Mouse (Mus musculus) R1 (cell line): ENCODE data around the gene Rpl13.

Experiments
- DNase-seq: peaks from one replicate; pipeline ENCODE4 v3.0.0-alpha.2; 2018; ENCODE audit warnings: low read depth, low spot score

The Rpl13 gene

GRCm38 (mm10) chr8:123108010-123108409 lies 5.9 kb downstream of the Rpl13 start:
- no peak for DNase-seq

DNA sequence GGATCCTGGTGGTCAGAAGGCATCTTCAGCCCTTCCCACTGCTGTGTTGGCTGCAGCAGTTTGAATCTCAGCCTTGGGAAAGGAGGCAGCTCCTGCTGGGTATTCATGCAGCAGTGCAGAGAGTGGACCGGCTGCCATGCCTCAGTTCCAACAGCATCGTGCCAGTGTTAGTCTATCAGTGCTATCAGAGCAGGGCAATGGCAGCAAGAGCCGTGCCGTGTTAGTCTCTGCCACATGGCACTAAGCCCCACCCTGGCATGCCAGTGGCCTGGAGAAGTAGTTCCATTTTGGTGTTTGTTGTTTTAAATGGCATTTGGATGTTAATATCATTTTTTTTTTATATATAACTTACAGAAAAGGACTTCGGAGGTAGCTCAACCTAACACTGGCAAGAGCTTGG lies 6.8 kb downstream of the Rpl13 start:
- DNase-seq = no peak

DNA sequence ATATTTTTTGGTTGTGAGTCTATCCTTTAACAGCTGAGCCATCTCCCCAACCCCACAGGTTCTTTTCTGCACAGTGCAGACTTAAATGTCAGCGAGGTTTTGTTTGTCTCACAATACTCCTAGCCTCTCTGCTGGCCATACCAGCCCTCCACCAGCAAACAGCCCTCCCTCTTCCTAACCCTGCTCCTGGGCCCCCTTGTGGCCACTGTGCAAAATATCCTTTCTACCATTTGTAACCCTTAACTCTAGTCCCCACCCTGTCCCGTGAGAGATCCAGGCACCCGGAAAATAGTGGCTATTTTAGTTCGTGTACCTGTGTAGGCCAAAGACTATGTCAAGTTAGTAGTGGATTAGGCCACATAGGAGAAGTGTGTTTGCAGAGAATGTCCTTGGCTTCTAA lies 8.5 kb downstream of the Rpl13 start:
- DNase-seq = peak; percentile 83

- no peak for DNase-seq
Observed at GRCm38 (mm10) chr8:123112892-123113291, 10.7 kb downstream of the Rpl13 start.

DNA sequence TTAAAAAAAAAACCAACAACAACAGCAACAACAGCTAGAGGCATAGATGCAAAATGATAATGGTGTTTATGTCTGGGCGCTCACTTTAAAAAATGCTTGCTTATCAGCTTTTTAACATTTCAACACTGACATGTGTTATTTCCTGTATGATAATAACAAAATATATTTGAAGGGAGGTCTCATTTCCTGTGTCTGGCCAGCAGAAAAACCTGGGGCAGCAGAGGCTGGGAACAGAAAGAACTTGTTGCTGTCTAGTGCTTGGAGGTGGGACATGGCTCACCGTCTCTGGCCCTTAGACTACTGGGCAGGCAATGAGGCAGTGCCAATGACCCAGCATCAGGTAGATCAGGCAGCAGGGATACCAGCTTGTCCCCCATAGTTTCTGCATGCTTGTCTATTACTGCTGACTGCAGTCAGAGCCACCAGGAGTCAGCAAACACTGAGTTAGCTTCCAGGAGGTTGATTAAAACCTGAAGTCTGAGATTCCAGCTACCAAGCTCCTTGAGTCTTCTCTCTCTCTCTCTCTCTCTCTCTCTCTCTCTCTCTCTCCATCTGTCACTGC lies 11.8 kb downstream of the Rpl13 start:
- no peak for DNase-seq

- no peak for DNase-seq
Observed at GRCm38 (mm10) chr8:123114644-123115043, 12.5 kb downstream of the Rpl13 start.

GRCm38 (mm10) chr8:123117127-123117731 lies 15.1 kb downstream of the Rpl13 start, which contains the start of gene Cpne7:
Gene Cpne7 (plus strand): TSS chr8:123117374.
- no peak for DNase-seq

- no peak for DNase-seq
Observed at GRCm38 (mm10) chr8:123117744-123118143, 15.6 kb downstream of the Rpl13 start.

GRCm38 (mm10) chr8:123122059-123122458 lies 19.9 kb downstream of the Rpl13 start:
- no peak for DNase-seq

GRCm38 (mm10) chr8:123122670-123123069 lies 20.5 kb downstream of the Rpl13 start:
- no peak for DNase-seq

DNA sequence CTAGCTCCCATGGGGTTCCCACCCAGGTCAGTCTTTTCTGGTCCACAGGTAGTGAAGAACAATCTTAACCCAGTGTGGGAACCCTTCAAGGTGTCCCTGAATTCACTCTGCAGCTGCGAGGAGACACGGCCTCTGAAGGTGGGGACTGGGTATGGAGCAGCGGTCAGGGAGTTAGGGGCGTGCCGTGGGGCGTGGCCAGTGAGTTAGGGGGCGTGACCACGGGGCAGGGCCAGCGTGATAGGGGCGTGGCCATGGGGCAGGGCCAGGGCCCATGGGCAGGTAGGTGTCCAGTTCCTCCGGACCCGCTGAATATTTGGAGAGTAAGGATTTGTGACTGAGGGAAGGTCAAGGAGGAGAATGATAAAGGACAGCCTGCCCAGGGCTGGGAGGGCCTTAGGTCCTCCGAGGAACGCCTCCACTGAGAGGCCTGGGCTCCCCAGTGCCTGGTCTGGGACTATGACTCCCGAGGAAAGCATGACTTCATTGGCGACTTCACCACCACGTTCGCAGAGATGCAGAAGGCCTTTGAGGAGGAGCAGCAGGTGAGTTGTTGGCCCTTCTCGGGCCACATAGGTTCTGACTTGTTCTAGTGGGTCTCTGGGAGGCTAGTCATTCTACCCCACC lies 24.2 kb downstream of the Rpl13 start:
- DNase-seq = peak; percentile 54

GRCm38 (mm10) chr8:123131041-123131440 lies 28.9 kb downstream of the Rpl13 start:
- DNase-seq = no peak

DNA sequence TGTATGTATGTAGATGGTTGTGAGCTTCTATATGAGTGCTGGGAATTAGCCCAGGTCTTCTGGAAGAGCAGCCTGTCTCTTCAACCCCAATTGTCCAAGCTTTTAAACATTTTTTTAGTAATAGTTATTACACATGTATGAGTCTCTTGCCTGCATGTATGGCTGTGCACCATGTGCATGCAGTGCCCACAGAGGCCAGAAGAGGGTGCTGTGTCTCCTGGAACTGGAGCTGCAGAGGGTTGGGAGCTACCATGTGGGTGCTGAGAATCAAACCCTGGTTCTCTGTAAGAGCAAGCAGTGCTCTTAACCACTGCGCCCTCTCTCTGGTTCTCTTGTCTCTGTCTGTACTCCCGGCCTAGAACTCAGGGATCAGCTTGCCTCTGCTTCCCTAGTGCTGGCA lies 30.8 kb downstream of the Rpl13 start:
- DNase-seq = peak; percentile 45

DNA sequence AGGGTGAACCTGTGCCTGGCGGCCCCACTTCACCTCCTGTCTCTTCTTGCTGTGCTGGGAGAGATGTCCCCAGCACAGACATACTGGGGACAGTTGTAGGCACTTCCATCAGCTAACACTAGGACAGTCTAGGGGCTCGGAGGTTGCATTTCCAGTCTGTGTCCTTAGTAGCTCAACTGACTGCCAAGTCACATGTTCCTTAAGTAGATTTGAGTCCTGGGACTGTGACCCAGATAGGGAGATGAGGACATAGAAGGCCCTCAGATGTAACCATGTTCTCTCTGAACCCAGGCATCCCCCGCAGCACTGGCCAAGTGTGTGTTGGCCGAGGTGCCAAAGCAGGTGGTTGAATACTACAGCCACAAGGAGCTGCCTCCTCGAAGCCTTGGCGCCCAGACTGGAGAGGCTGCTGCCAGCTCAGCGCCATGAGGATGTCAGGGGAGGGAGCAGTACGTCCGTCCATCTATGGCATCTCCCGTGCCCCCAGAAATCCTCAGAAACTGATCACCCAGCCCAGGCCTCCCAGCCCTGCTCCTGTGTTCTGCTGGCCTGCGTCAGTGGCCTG lies 32.1 kb downstream of the Rpl13 start:
- no peak for DNase-seq

DNA sequence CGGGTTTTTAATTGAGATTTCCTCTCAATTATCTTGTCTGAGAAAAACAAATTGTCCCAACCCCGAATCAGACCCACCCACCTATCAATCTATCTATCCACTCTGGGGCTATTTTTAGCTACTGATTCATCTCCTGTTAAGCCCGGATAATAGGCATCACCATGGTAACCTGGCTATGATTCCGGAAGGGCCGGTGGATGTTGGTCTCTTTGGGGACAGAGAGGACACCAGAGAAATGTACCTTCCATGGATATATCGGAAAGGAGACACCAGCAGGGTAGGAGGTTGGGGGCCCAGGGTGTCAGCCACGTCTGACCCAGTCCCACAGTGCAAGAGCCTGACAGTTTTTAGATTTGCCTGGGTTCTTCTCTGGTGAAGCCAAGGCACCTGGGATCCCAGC lies 33.3 kb downstream of the Rpl13 start:
- no peak for DNase-seq

DNA sequence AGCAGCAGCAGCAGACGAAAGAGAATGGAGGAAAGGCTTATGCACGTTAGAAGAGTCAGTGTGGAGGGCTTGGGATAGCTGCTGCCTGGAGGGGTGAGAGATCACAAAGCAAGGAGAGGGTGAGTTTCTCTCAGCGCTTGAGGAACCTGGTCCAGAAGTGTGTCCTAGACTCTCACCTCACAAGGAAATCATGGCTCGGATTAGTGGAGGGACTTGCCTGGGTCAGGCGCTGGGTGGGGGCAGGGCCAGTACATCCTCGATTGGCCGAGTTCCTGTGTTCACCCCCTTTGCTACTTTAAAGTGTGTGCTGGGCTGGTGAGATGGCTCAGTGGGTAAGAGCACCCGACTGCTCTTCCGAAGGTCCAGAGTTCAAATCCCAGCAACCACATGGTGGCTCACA lies 33.7 kb downstream of the Rpl13 start:
- no peak for DNase-seq

- DNase-seq = no peak
Observed at GRCm38 (mm10) chr8:123136287-123136686, 34.1 kb downstream of the Rpl13 start.

- no peak for DNase-seq
Observed at GRCm38 (mm10) chr8:123137645-123138077, 35.5 kb downstream of the Rpl13 start.

GRCm38 (mm10) chr8:123138741-123139140 lies 36.6 kb downstream of the Rpl13 start:
- DNase-seq = no peak

GRCm38 (mm10) chr8:123141741-123142462 lies 39.8 kb downstream of the Rpl13 start:
- no peak for DNase-seq

DNA sequence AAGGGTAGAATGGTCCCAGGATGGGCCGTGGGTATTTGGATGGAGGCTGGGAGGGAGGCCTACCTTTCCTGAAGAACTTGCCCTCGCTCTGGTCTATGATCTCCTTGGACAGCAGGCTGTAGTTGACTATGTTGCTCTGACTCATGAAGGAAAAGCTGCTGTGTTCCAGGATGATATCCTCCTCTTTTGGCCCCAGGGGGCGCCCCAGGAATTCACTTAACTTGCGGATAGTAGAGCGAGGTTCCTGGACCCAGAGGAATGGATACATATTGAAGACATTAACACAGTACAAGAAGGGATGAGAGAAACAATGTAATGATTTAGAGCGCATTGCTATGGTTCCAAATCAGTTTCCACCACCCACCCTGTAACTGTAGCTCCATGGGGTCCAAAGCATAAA lies 43.1 kb downstream of the Rpl13 start:
- DNase-seq = peak; percentile 57

GRCm38 (mm10) chr8:123146390-123146789 lies 44.2 kb downstream of the Rpl13 start:
- no peak for DNase-seq
